8 mouse cellular contexts compared by ENCODE assay signal in genomic region chr17:32550900-32551770, GRCm38 (mm10). TPM values are rescaled to one million over a fixed set of nuclear protein-coding genes. Genes with fewer than 3 reads are reported as not detected.
DNase-seq lines count a peak whose midpoint lies in the region; ATAC-seq lines count a peak whose summit lies in the region.

No protein-coding gene starts in this region.

- no peaks in the 10 kb centered on the region for H3K9me3 ChIP-seq in embryonic facial prominence, embryonic 12.5 days
- H3K9me3 ChIP-seq in limb, embryonic 12.5 days, result no peaks in the 10 kb centered on the region
- H3K9me3 ChIP-seq in midbrain, embryonic 14.5 days (ENCODE audit: control insufficient read depth, low read length), result no peaks in the 10 kb centered on the region

- H3K4me2 ChIP-seq in embryonic facial prominence, embryonic 12.5 days (replicated peaks), result peak overlapping the region; percentile 45
- peak overlapping the region; percentile 43 for H3K4me2 ChIP-seq in limb, embryonic 12.5 days
- peak overlapping the region; percentile 61 for H3K4me2 ChIP-seq in midbrain, embryonic 14.5 days (ENCODE audit: low read length)

- 16% methylated on average over 20 of the region's 20 CpGs for whole genome bisulfite sequencing in embryonic facial prominence, embryonic 12.5 days
- 16% methylated on average over 20 of the region's 20 CpGs for WGBS in limb, embryonic 12.5 days
- WGBS in midbrain, embryonic 14.5 days, result 9% methylated on average over 20 of the region's 20 CpGs

- peak overlapping the region; percentile 25 for H3K4me3 ChIP-seq in embryonic facial prominence, embryonic 12.5 days
- peak overlapping the region; percentile 16; the same call in 1 of the 2 replicates for H3K4me3 ChIP-seq in limb, embryonic 12.5 days (replicated peaks)
- H3K4me3 ChIP-seq in midbrain, embryonic 14.5 days (replicated peaks; ENCODE audit: low read depth, low read length), result peak overlapping the region; percentile 30

- H3K27ac ChIP-seq in embryonic facial prominence, embryonic 12.5 days, result no peak overlapping the region
- H3K27ac ChIP-seq in limb, embryonic 12.5 days, result no peak overlapping the region
- 0 out of 2 replicates have a peak overlapping the region, but pooled peaks have one; percentile 55 for H3K27ac ChIP-seq in midbrain, embryonic 14.5 days (replicated peaks; ENCODE audit: low read depth, low read length)

- no peaks in the 10 kb centered on the region for H3K4me1 ChIP-seq in embryonic facial prominence, embryonic 12.5 days
- H3K4me1 ChIP-seq in limb, embryonic 12.5 days (replicated peaks), result no peaks in the 10 kb centered on the region; the same call in 1 of the 2 replicates
- no peaks in the 10 kb centered on the region for H3K4me1 ChIP-seq in midbrain, embryonic 14.5 days (ENCODE audit: control insufficient read depth, insufficient read depth, low read length)

- H3K36me3 ChIP-seq in embryonic facial prominence, embryonic 12.5 days, result no peaks in the 10 kb centered on the region
- no peaks in the 10 kb centered on the region for H3K36me3 ChIP-seq in limb, embryonic 12.5 days
- no peaks in the 10 kb centered on the region for H3K36me3 ChIP-seq in midbrain, embryonic 14.5 days (ENCODE audit: control insufficient read depth, insufficient read depth, low read length)

- peak; percentile 74; the same call in 1 of the 2 replicates for ATAC-seq in embryonic facial prominence, embryonic 12.5 days (ENCODE audit: insufficient number of reproducible peaks, insufficient read depth, low FRiP score, low TSS enrichment)
- peak; percentile 31; the same call in 1 of the 2 replicates for ATAC-seq in limb, embryonic 12.5 days (ENCODE audit: insufficient number of reproducible peaks, insufficient read depth, low FRiP score, low TSS enrichment, low read depth)
- ATAC-seq in midbrain, embryonic 14.5 days (ENCODE audit: low FRiP score, low TSS enrichment), result peak; percentile 85

- H3K9ac ChIP-seq in embryonic facial prominence, embryonic 12.5 days, result 0 out of 2 replicates have a peak overlapping the region, but pooled peaks have one; percentile 15
- H3K9ac ChIP-seq in limb, embryonic 12.5 days (replicated peaks), result peak overlapping the region; percentile 44; the same call in 1 of the 2 replicates
- H3K9ac ChIP-seq in midbrain, embryonic 14.5 days (replicated peaks; ENCODE audit: low read length), result peak overlapping the region; percentile 43

- DNase-seq in B cell, adult 2 months, result peak; percentile 32 to 41
- DNase-seq in adrenal gland, postnatal 36 days, result peak; percentile 85 to 88
- DNase-seq in heart, adult 9 months (ENCODE audit: low spot score in 2 of 2), result peak; percentile 32 to 44
- DNase-seq in kidney, adult 9 months, result peak; percentile 85
- peak; percentile 92 for DNase-seq in midbrain, embryonic 14.5 days
- peak; percentile 33 to 53 for DNase-seq in spleen, postnatal 14 days (ENCODE audit: low spot score in 2 of 2)

- H3K27me3 ChIP-seq in embryonic facial prominence, embryonic 12.5 days, result no peaks in the 10 kb centered on the region
- no peaks in the 10 kb centered on the region for H3K27me3 ChIP-seq in limb, embryonic 12.5 days
- no peaks in the 10 kb centered on the region for H3K27me3 ChIP-seq in midbrain, embryonic 14.5 days (ENCODE audit: control insufficient read depth, insufficient read depth, low read length)

RNA-seq across cellular contexts. Expression of gene Cyp4f16, which starts 14.8 kb away (rescaled TPM):
- total RNA-seq in adrenal gland, postnatal 36 days (2021), result 10 to 100 TPM; 10.1 to 12.4 TPM
- polyA plus RNA-seq in embryonic facial prominence, embryonic 12.5 days (2016; fragmentation: Nextera tagmentation; extraction: Ambion mirVana), result 26.0 and 28.4 TPM in 2 replicates
- polyA plus RNA-seq in limb, embryonic 12.5 days (2016; fragmentation: Nextera tagmentation; extraction: Ambion mirVana), result 23.8 and 26.6 TPM in 2 replicates
- 12.7 and 14.4 TPM in 2 replicates for polyA plus RNA-seq in midbrain, embryonic 14.5 days (2014; fragmentation: Nextera tagmentation; extraction: Ambion mirVana)

RNA-seq across cellular contexts. Expression of gene Cyp4f17, which starts 45.3 kb away (rescaled TPM):
- 1 to 10 TPM; 6.9 to 8.8 TPM for total RNA-seq in adrenal gland, postnatal 36 days (2021)
- 14.5 and 15.6 TPM in 2 replicates for polyA plus RNA-seq in embryonic facial prominence, embryonic 12.5 days (2016; fragmentation: Nextera tagmentation; extraction: Ambion mirVana)
- polyA plus RNA-seq in limb, embryonic 12.5 days (2016; fragmentation: Nextera tagmentation; extraction: Ambion mirVana), result 13.3 and 13.8 TPM in 2 replicates
- 10.4 and 10.8 TPM in 2 replicates for polyA plus RNA-seq in midbrain, embryonic 14.5 days (2014; fragmentation: Nextera tagmentation; extraction: Ambion mirVana)

Comparison
In these comparisons a context has a peak if more than half of its experiments do, and no peak if none do; other contexts are left out.
1. DNase-seq: peak in every context shown above with its lines; median percentile 92 in midbrain, embryonic 14.5 days; 86 in adrenal gland, postnatal 36 days; 85 in kidney, adult 9 months; 43 in spleen, postnatal 14 days; 38 in heart, adult 9 months; 36 in B cell, adult 2 months.
2. ATAC-seq: peak in every context shown above with its lines; median percentile 85 in midbrain, embryonic 14.5 days; 74 in embryonic facial prominence, embryonic 12.5 days; 31 in limb, embryonic 12.5 days.